Mouse (Mus musculus): ENCODE results near the gene Selplg. TPM values are rescaled to one million over a fixed set of nuclear protein-coding genes. Genes with fewer than 3 reads are reported as not detected.
A peak's percentile ranks its signal among the peaks of the same experiment; 100 is the strongest.

Gene Selplg
- 9.6 and 20.5 TPM in 2 replicates for polyA plus RNA-seq (2012; rRNA removed)

DNA sequence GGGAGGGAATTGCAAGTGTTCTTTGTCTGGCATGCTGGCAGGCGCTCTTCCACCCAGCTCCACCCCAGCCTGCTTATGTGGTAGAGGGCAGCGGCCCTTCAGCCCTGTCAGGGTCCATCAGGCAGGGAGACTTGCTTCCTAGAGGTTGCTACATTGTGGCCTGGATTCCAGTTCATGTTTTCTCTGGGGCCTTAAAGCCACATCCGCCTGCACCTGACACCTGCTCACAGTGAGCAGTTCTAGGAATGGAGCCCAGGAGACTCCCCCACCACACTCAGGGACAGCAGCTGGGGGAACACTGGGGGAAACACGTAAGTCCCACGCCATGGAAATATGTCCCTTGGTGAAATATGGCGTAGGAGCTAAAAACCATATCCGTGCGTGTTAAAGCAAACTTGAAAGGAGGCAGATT lies at the start of gene Selplg:
Gene Selplg (minus strand): TSS at position 155 of the 412 bp plus-strand sequence.
- no peak for DNase-seq
- Histone ChIP-seq H3K36me3 (ENCODE audit: control insufficient read depth, insufficient read depth, low read length) (no peaks in the 10 kb centered on the region), H3K4me3 (ENCODE audit: insufficient read depth, low read depth, low read length) (no peak within 1 kb of the TSS), H3K27ac (ENCODE audit: insufficient read depth, low read depth, low read length) (no peak within 1 kb of the TSS), H3K4me1 (ENCODE audit: control insufficient read depth, insufficient read depth, low read length) (no peaks in the 10 kb centered on the region), H3K27me3 (replicated peaks; ENCODE audit: control insufficient read depth, insufficient read depth, low read length) (no peaks in the 10 kb centered on the region)
- TF ChIP-seq POLR2A (IDR thresholded peaks at IDR 0.05; ENCODE audit: low read depth, low read length) = no peak
- no peak for TF ChIP-seq CTCF (conservative IDR thresholded peaks at IDR 0.05; ENCODE audit: insufficient read depth, insufficient read length, low read depth, low read length)
- WGBS = 42% methylated on average over 8 of the region's 8 CpGs

DNA sequence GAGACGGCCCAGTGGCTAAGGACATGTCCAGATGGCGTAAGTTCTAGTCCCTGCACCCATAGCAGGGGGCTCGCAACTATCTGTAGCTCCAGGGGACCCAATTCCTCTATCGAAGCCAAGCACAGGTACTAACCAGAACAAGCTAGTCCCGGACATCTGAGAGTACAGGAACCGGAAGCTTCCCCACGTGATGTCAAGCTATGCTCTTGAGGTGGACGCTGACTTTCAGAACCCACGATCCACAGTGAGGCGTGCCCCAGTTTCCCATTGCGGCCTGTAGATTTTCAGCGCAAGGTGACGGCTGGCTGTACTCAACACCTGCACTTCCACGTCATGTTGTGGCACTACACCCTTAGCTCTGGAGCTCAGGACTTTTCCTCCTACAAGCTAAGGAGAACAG lies 48.7 kb upstream of the Selplg start:
- Histone ChIP-seq H3K27ac (ENCODE audit: insufficient read depth, low read depth, low read length) (no peak overlapping the region), H3K4me3 (ENCODE audit: insufficient read depth, low read depth, low read length) (no peak overlapping the region), H3K4me1 (ENCODE audit: control insufficient read depth, insufficient read depth, low read length) (peaks cover 5% of the 10 kb centered on the region; the same call in 1 of the 2 replicates), H3K27me3 (replicated peaks; ENCODE audit: control insufficient read depth, insufficient read depth, low read length) (no peaks in the 10 kb centered on the region), H3K36me3 (ENCODE audit: control insufficient read depth, insufficient read depth, low read length) (no peaks in the 10 kb centered on the region)
- DNase-seq = no peak
- 88% methylated on average over 14 of the region's 14 CpGs for WGBS
- TF ChIP-seq CTCF (conservative IDR thresholded peaks at IDR 0.05; ENCODE audit: insufficient read depth, insufficient read length, low read depth, low read length) = no peak
- no peak for TF ChIP-seq POLR2A (IDR thresholded peaks at IDR 0.05; ENCODE audit: low read depth, low read length)

DNA sequence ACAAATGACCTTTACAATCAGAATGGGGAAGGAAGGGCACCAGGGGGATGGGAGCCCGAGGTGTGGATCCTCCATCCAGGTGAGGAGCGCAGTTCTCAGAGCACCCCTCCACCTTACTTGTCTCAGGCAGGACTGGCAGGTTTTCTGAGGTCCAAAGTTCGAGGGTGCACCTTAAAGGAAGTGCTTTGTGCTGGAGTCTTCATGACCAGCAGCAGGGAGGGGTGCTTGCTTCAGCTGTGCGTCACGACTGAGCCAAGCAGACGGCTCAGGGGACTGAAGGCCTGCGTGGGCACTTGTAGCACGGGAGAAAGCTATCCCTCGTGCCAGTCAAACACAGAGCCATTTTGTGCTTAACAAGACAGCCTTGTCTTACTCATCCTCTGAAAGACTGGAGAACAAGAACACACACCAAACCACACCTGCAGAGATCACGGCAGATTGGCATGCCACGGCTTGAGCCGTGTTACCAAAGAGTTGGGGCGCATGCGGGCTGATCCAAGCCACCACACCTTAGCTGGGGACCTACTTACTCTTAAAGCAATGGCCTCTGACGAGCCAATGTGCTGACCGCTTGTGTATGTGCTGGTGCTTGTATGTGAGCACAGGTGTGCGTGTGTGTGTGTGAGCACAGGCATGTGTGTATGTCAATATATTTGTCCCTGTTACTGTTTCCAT lies 46.6 kb upstream of the Selplg start:
- 81% methylated on average over 17 of the region's 17 CpGs for WGBS
- peak; percentile 51 for DNase-seq
- H3K4me3 ChIP-seq (ENCODE audit: insufficient read depth, low read depth, low read length) = no peak overlapping the region

DNA sequence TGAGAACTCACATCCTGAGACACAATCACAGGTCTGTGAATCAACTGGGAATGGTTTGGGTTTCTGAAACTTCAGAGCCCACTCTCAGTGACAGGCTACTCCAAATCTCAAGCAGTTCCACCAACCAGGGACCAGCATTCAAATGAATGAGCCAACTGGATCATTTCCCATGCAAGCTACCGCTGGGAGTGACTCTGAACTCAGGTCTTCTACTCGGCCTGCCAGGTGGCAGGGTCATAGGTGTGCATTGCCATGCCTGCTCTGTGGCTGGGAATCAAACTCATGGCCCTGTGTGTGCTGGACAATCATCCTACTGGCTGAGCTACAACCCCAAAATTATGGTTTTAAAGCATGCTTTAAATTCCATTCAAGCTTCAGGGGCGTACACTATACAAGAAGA lies 45.1 kb upstream of the Selplg start:
- 44% methylated on average over 3 of the region's 3 CpGs for WGBS

More for the DNA sequence above, 46.6 kb upstream of the Selplg start:
- no peaks in the 10 kb centered on the region for H3K27me3 ChIP-seq (replicated peaks; ENCODE audit: control insufficient read depth, insufficient read depth, low read length)
- no peaks in the 10 kb centered on the region for H3K36me3 ChIP-seq (ENCODE audit: control insufficient read depth, insufficient read depth, low read length)
- no peaks in the 10 kb centered on the region; the same call in 1 of the 2 replicates for H3K4me1 ChIP-seq (ENCODE audit: control insufficient read depth, insufficient read depth, low read length)
- no peak for TF ChIP-seq CTCF (conservative IDR thresholded peaks at IDR 0.05; ENCODE audit: insufficient read depth, insufficient read length, low read depth, low read length)
- TF ChIP-seq POLR2A (IDR thresholded peaks at IDR 0.05; ENCODE audit: low read depth, low read length) = no peak
- no peak overlapping the region for H3K27ac ChIP-seq (ENCODE audit: insufficient read depth, low read depth, low read length)

DNA sequence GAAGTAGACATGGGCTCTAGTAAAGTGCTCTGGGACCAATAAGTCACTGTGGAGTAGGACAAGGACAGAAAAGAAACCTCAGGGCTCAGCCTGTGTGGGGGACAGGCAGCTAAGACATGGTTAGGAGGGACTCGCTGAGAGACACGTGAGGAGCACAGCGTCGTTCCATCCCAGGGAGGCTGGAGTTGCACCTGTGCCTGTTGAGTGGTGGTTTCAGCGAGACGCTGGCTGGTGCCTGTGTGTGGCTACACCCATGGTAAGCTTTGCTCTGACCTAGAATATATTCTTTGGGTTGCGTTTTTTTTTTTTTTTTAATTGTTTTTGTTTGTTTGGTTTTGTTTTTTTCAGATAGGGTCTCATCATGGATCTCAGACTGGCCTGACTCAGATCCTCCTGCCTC lies 43.7 kb upstream of the Selplg start:
- Histone ChIP-seq H3K36me3 (ENCODE audit: control insufficient read depth, insufficient read depth, low read length) (no peaks in the 10 kb centered on the region), H3K4me3 (ENCODE audit: insufficient read depth, low read depth, low read length) (no peak overlapping the region), H3K27ac (ENCODE audit: insufficient read depth, low read depth, low read length) (no peak overlapping the region), H3K4me1 (ENCODE audit: control insufficient read depth, insufficient read depth, low read length) (peaks cover 6% of the 10 kb centered on the region), H3K27me3 (replicated peaks; ENCODE audit: control insufficient read depth, insufficient read depth, low read length) (no peaks in the 10 kb centered on the region)
- no peak for DNase-seq
- 95% methylated on average over 7 of the region's 7 CpGs for WGBS
- TF ChIP-seq CTCF (conservative IDR thresholded peaks at IDR 0.05; ENCODE audit: insufficient read depth, insufficient read length, low read depth, low read length) (no peak), POLR2A (IDR thresholded peaks at IDR 0.05; ENCODE audit: low read depth, low read length) (no peak)

More for the DNA sequence above, 45.1 kb upstream of the Selplg start:
- Histone ChIP-seq H3K27ac (ENCODE audit: insufficient read depth, low read depth, low read length) (no peak overlapping the region), H3K36me3 (ENCODE audit: control insufficient read depth, insufficient read depth, low read length) (no peaks in the 10 kb centered on the region), H3K4me3 (ENCODE audit: insufficient read depth, low read depth, low read length) (no peak overlapping the region), H3K27me3 (replicated peaks; ENCODE audit: control insufficient read depth, insufficient read depth, low read length) (no peaks in the 10 kb centered on the region), H3K4me1 (ENCODE audit: control insufficient read depth, insufficient read depth, low read length) (peaks cover 2% of the 10 kb centered on the region; the same call in 1 of the 2 replicates)
- TF ChIP-seq CTCF (conservative IDR thresholded peaks at IDR 0.05; ENCODE audit: insufficient read depth, insufficient read length, low read depth, low read length) = no peak
- no peak for TF ChIP-seq POLR2A (IDR thresholded peaks at IDR 0.05; ENCODE audit: low read depth, low read length)
- no peak for DNase-seq

DNA sequence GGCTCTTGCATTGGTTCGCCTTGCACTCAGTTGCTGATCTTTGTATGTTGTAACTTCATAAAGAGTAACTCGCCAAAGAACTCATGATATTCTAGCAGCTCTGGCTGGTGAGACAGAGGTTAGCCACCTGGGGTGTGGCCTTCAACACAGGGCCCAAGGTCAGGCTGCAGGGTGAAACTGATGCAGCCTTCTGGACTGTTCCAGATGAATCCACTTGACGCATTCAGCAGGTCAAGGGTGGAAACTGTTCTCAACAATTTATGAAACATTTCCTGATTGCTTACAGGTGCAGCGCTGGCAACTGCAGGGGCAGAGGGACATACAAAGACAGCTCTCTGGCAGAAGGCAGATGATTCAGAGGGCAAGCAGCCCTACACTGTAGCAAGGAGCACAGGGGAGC lies 43.2 kb upstream of the Selplg start:
- peak; percentile 48 for DNase-seq
- WGBS = 74% methylated on average over 4 of the region's 4 CpGs
- H3K36me3 ChIP-seq (ENCODE audit: control insufficient read depth, insufficient read depth, low read length) = no peaks in the 10 kb centered on the region
- H3K4me3 ChIP-seq (ENCODE audit: insufficient read depth, low read depth, low read length) = no peak overlapping the region
- H3K4me1 ChIP-seq (ENCODE audit: control insufficient read depth, insufficient read depth, low read length) = peaks cover 10% of the 10 kb centered on the region
- H3K27ac ChIP-seq (ENCODE audit: insufficient read depth, low read depth, low read length) = no peak overlapping the region
- no peaks in the 10 kb centered on the region for H3K27me3 ChIP-seq (replicated peaks; ENCODE audit: control insufficient read depth, insufficient read depth, low read length)
- no peak for TF ChIP-seq POLR2A (IDR thresholded peaks at IDR 0.05; ENCODE audit: low read depth, low read length)
- no peak for TF ChIP-seq CTCF (conservative IDR thresholded peaks at IDR 0.05; ENCODE audit: insufficient read depth, insufficient read length, low read depth, low read length)

DNA sequence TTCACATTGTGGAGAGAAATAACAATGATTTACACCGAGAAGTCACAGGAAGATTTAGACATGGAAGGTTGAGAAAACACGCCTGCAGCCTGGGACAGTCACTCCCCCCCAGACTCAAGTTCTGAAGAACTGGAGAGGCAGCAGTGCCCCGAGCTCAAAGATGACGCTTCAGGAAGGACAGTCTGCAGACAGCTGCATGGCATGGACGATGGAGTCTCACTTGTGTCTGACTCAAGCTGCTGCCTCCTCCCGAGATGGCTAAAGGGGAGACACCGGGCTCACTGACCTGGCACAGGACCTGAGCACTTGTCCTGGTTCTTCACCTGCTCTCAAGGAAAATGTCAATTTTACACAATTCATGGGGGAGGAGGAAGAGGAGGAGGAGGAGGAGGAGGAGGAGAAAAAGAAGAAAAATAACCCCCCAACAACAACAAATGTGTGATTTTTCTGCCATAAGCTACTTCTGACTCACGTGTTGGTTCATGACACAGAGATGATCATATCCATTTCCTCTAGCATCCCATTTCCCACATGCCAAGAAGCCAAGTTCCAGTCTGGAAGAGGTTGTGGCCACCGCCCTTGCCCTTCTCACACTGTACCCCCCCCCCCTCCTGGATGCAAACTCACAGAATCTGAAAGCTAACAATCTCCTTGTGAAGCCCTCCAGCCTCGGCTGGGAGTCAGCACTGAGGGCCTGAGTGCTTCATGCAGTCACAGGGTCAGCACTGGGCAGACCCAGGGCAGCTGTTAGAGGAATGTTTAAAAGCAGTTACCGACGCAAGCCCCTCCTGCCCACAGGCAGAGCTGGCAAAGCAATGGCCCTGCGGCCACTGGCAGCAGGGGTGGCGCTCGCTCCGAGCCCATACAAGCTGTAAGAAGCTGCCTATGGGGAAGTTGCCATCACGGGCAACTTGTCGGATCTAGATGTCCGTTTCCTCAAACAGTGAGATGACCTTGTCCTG lies 41.9 kb upstream of the Selplg start:
- no peaks in the 10 kb centered on the region for H3K27me3 ChIP-seq (replicated peaks; ENCODE audit: control insufficient read depth, insufficient read depth, low read length)
- no peaks in the 10 kb centered on the region for H3K36me3 ChIP-seq (ENCODE audit: control insufficient read depth, insufficient read depth, low read length)
- H3K4me1 ChIP-seq (ENCODE audit: control insufficient read depth, insufficient read depth, low read length) = peaks cover 20% of the 10 kb centered on the region
- no peak overlapping the region for H3K4me3 ChIP-seq (ENCODE audit: insufficient read depth, low read depth, low read length)
- no peak for DNase-seq
- no peak for TF ChIP-seq POLR2A (IDR thresholded peaks at IDR 0.05; ENCODE audit: low read depth, low read length)
- TF ChIP-seq CTCF (conservative IDR thresholded peaks at IDR 0.05; ENCODE audit: insufficient read depth, insufficient read length, low read depth, low read length) = no peak
- H3K27ac ChIP-seq (ENCODE audit: insufficient read depth, low read depth, low read length) = no peak overlapping the region
- WGBS = 70% methylated on average over 19 of the region's 19 CpGs

Measured in kidney, adult 2 months (tissue).